In genomic region chr16:95467893-95468292, GRCm38 (mm10) we compare ENCODE assay signal across 21 mouse cellular contexts.
DNase-seq lines count a peak whose midpoint lies in the region; ATAC-seq and TF ChIP-seq lines count a peak whose summit lies in the region.
"Had no signal": no experiment of that assay in that cellular context is flagged by ENCODE, and none has a peak within 500 bp of the region (broad histone marks: within the 10 kb centered on the region; RNA-seq: fewer than 3 reads in every experiment).

No protein-coding gene starts in this region.

- DNase-seq in hindbrain, embryonic 10.5 days (ENCODE audit: low spot score): no peak
- DNase-seq in brain, adult 2 months (ENCODE audit: low read depth, low spot score): peak; percentile 10
- DNase-seq in brain, embryonic 18.5 days (ENCODE audit: low read depth, low spot score): peak; percentile 20
- peak; percentile 28 for DNase-seq in midbrain, postnatal 0 days (ENCODE audit: low spot score)
- DNase-seq in neural tube, embryonic 10.5 days (ENCODE audit: extremely low spot score, low spot score): no peak
- DNase-seq: adrenal gland, postnatal 14 days; cerebellum, adult 11-12 months; cerebellum, adult 9-10 months; cerebellum, postnatal 25 days; gastrocnemius, adult 2 months; gastrocnemius, postnatal 25 days; heart, adult 18-20 months; heart, postnatal 10 days had no signal

- TF ChIP-seq CTCF in midbrain, postnatal 0 days (IDR thresholded peaks at IDR 0.05): no peak

- no peak overlapping the region for H3K4me2 ChIP-seq in hindbrain, embryonic 16.5 days (ENCODE audit: low read length)
- H3K4me2 ChIP-seq in midbrain, postnatal 0 days (ENCODE audit: low read depth, low read length, poor library complexity, severe bottlenecking): no peak overlapping the region
- H3K4me2 ChIP-seq: embryonic facial prominence, embryonic 12.5 days; hindbrain, embryonic 15.5 days had no signal

- peak; percentile 24; the same call in 1 of the 2 replicates for ATAC-seq in hindbrain, embryonic 16.5 days
- peak; percentile 38; the same call in 1 of the 2 replicates for ATAC-seq in midbrain, postnatal 0 days (ENCODE audit: low FRiP score)
- ATAC-seq: activated CD4-positive, CD25-positive, alpha-beta regulatory T cell, adult 4 months; forebrain, embryonic 16.5 days; Patski had no signal

- H3K27me3 ChIP-seq in hindbrain, embryonic 16.5 days (replicated peaks; ENCODE audit: control insufficient read depth, insufficient read depth, low read length): no peaks in the 10 kb centered on the region
- no peaks in the 10 kb centered on the region for H3K27me3 ChIP-seq in hindbrain, embryonic 10.5 days (ENCODE audit: insufficient read depth, poor library complexity, severe bottlenecking)
- no peaks in the 10 kb centered on the region for H3K27me3 ChIP-seq in midbrain, postnatal 0 days (ENCODE audit: insufficient read depth, low read length)
- H3K27me3 ChIP-seq: CH12.LX; embryonic facial prominence, embryonic 12.5 days; hindbrain, embryonic 15.5 days had no signal

- no peaks in the 10 kb centered on the region for H3K9me3 ChIP-seq in hindbrain, embryonic 16.5 days (ENCODE audit: control insufficient read depth, low read length)
- no peaks in the 10 kb centered on the region for H3K9me3 ChIP-seq in hindbrain, embryonic 10.5 days
- H3K9me3 ChIP-seq in midbrain, postnatal 0 days (ENCODE audit: low read length): no peaks in the 10 kb centered on the region
- H3K9me3 ChIP-seq: embryonic facial prominence, embryonic 12.5 days; heart, embryonic 10.5 days; hindbrain, embryonic 15.5 days had no signal

- H3K4me3 ChIP-seq in hindbrain, embryonic 16.5 days (ENCODE audit: low read length): no peak overlapping the region
- no peak overlapping the region for H3K4me3 ChIP-seq in hindbrain, embryonic 10.5 days
- H3K4me3 ChIP-seq in midbrain, postnatal 0 days (ENCODE audit: low read depth, low read length): no peak overlapping the region
- H3K4me3 ChIP-seq: embryonic facial prominence, embryonic 12.5 days; gastrocnemius, adult 2 months; heart, embryonic 10.5 days; hindbrain, embryonic 15.5 days had no signal

- H3K4me1 ChIP-seq in hindbrain, embryonic 16.5 days (ENCODE audit: control insufficient read depth, insufficient read depth, low read depth, low read length): no peaks in the 10 kb centered on the region
- H3K4me1 ChIP-seq in hindbrain, embryonic 10.5 days (replicated peaks): no peaks in the 10 kb centered on the region; the same call in 1 of the 2 replicates
- H3K4me1 ChIP-seq in midbrain, postnatal 0 days (ENCODE audit: insufficient read depth, low read length): 0 out of 2 replicates have a peak, but pooled peaks cover 4% of the 10 kb centered on the region
- H3K4me1 ChIP-seq: hindbrain, embryonic 15.5 days had no signal

- 88% methylated on average over 2 of the region's 2 CpGs for WGBS in hindbrain, embryonic 16.5 days
- WGBS in hindbrain, embryonic 10.5 days: 96% methylated on average over 2 of the region's 2 CpGs
- WGBS in midbrain, postnatal 0 days: 92% methylated on average over 2 of the region's 2 CpGs

- no peaks in the 10 kb centered on the region for H3K36me3 ChIP-seq in hindbrain, embryonic 16.5 days (ENCODE audit: control insufficient read depth, insufficient read depth, low read length)
- H3K36me3 ChIP-seq in hindbrain, embryonic 10.5 days: no peaks in the 10 kb centered on the region
- no peaks in the 10 kb centered on the region for H3K36me3 ChIP-seq in midbrain, postnatal 0 days (ENCODE audit: insufficient read depth, low read length)
- H3K36me3 ChIP-seq: embryonic facial prominence, embryonic 12.5 days; heart, embryonic 10.5 days; hindbrain, embryonic 15.5 days had no signal

- no peak overlapping the region for H3K27ac ChIP-seq in hindbrain, embryonic 16.5 days (ENCODE audit: low read depth, low read length)
- H3K27ac ChIP-seq in hindbrain, embryonic 10.5 days: no peak overlapping the region
- no peak overlapping the region for H3K27ac ChIP-seq in midbrain, postnatal 0 days (ENCODE audit: low read depth, low read length)
- H3K27ac ChIP-seq: gastrocnemius, adult 2 months; hindbrain, embryonic 15.5 days had no signal

- no peak overlapping the region for H3K9ac ChIP-seq in hindbrain, embryonic 16.5 days (ENCODE audit: low read depth, low read length)
- no peak overlapping the region for H3K9ac ChIP-seq in midbrain, postnatal 0 days (replicated peaks; ENCODE audit: low read length, poor library complexity, severe bottlenecking)
- H3K9ac ChIP-seq: embryonic facial prominence, embryonic 12.5 days; hindbrain, embryonic 15.5 days had no signal

Comparison
In these comparisons a context has a peak if more than half of its experiments do, and no peak if none do; other contexts are left out.
1. DNase-seq: peak in brain, adult 2 months (single experiment), brain, embryonic 18.5 days (single experiment) and midbrain, postnatal 0 days (single experiment); none in hindbrain, embryonic 10.5 days (single experiment) and neural tube, embryonic 10.5 days (single experiment).